Mouse (Mus musculus) lung, adult 2 months (tissue): ENCODE measurements around the gene Lct. TPM values are rescaled to one million over a fixed set of nuclear protein-coding genes. Genes with fewer than 3 reads are reported as not detected.

Source experiments
- DNase-seq: peaks from one replicate; pipeline ENCODE4 v3.0.0; 2022
- H3K4me1 ChIP-seq: fragments of 200-500 bp; 2 replicates; pipeline ENCODE4 v1.6.1; 2011; ENCODE audit warnings: low read length; ENCODE audit not compliant: control insufficient read depth, insufficient read depth
- H3K4me3 ChIP-seq: fragments of 200-500 bp; replicated peaks from 2 replicates; pipeline ENCODE3; 2011; ENCODE audit warnings: low read depth, mild to moderate bottlenecking, control low read depth, low read length; ENCODE audit errors: extremely low read depth
- CTCF ChIP-seq: fragments of 200-500 bp; IDR thresholded peaks from 2 replicates; pipeline ENCODE4 v1.5.1; 2011; ENCODE audit warnings: mild to moderate bottlenecking, low read length, control low read depth; ENCODE audit not compliant: insufficient read depth
- POLR2A ChIP-seq: fragments of 200-500 bp; IDR thresholded peaks from 2 replicates; pipeline ENCODE4 v1.6.1; 2011; ENCODE audit warnings: low read depth, mild to moderate bottlenecking, control low read depth, low read length, borderline replicate concordance; ENCODE audit errors: extremely low read depth
- WGBS: fragments of 180-500 bp; shearing (Covaris S2); methylation state at CpG from one replicate; pipeline ENCODE4 v1.1.7; 2018; 5-methylcytosine and 5-hydroxymethylcytosine counted together
- polyA plus RNA-seq: library from polyadenylated mRNA; depleted of rRNA; stranded (reverse); fragments of >200 nt; gene quantifications from 2 replicates; pipeline ENCODE4 v1.2.3, GENCODE M21; 2012

Gene Lct
- polyA plus RNA-seq, 1 experiment: 0.17 TPM

DNA sequence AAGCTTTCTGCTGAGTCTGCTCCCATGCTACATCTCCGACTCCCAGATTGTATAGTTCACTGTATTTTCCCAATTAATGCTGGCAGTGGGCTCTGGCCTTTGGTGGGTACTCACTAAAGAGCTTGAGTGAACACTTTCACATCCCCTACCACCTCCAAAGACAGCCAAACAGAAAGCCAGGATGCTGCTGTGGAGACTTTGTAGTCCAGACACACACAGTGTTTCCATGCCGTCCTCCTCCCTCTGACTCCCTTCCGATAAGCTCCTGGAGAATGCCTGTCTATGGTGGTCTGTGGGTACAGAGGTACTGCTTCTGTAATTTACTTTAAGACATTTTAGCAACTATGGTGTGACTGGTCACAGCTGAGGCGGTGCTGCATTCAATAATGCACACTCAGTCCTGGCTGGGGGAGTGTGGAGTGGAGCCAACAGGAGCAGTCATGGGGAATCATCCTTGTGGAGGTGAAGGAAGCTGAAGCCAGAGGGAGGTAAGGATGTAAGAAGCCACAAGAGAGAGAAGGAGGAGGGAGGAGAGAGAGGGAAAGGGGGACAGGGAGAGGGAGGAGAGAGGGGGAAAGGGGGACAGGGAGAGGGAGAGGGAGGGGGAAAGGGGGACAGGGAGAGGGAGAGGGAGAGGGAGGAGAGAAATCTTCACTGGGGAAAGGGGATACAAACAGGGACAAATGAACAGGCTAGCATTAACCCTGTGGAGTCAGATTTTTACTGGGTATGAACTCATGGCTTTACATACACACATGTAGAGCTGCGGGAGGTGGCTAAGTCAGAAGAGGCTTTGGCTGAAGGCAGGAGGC, 32.2 kb downstream of the Lct start:
- H3K4me3 ChIP-seq: no peak overlapping the region
- DNase-seq: no peak
- no peaks in the 10 kb centered on the region for H3K4me1 ChIP-seq
- WGBS: 81% methylated on average over 5 of the region's 5 CpGs
- no peak for TF ChIP-seq CTCF
- no peak for TF ChIP-seq POLR2A

DNA sequence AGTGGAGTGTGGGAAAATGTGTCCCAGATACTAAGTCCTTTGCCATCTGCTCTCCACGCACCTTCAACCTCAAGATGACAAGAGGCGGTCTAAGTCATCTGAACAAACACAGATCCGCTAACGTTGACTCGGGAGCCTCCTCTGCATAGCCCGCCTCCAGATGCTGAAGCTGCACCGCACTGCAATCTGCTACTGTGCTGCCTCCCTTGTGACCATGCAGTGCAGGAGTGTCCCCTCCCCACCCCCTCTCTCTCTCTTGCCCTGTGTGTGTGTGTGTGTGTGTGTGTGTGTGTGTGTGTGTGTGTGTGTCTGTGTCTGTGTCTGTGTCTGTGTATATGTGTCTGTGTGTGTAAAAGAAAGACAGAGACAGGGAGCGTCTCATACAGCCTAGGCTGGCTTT, 32.8 kb downstream of the Lct start:
- 70% methylated on average over 8 of the region's 8 CpGs for WGBS
- DNase-seq: no peak
- no peaks in the 10 kb centered on the region for H3K4me1 ChIP-seq
- no peak for TF ChIP-seq POLR2A
- TF ChIP-seq CTCF: no peak
- no peak overlapping the region for H3K4me3 ChIP-seq

DNA sequence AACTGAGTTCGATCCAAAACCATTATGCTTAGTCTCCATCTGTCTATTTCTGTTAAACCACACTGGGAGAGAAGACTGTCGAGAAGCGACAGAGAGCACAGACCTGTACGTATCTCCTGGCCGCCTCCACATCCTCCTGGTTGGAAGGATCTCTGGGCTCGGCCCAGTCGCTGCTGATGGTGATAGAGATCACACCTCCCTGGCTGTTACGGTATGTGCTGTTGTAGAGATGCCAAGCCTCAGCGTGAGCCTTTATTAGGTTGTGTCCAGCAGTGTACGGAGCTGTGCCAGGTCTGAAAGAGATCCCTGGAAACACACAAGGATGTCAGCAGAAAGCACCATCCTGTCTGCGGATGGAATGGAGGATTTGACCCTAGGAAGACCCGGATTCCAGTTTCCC, 34.6 kb downstream of the Lct start:
- Histone ChIP-seq H3K4me1 (no peaks in the 10 kb centered on the region), H3K4me3 (no peak overlapping the region)
- WGBS: 83% methylated on average over 12 of the region's 12 CpGs
- no peak for TF ChIP-seq CTCF
- no peak for TF ChIP-seq POLR2A
- DNase-seq: no peak

DNA sequence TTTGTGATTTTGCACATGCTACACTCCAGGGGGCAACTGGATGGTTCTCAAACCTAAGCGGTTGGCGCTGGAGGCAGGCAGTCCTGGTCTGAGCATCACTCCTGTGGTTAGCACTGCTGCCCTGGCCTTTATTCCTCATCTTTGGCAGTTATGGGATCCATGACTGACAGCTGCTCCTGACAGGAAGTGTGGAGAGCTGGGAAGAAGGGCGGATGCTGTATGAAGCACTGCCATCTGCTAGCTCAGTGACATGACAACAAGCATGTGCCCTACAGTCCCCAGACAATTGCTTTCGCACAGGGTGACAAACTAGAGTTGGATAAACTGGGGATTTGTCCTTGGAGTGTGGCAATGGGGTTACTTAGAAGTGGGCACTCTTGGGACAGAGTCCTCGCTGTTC, 37.8 kb downstream of the Lct start:
- 90% methylated on average over 5 of the region's 5 CpGs for WGBS
- TF ChIP-seq POLR2A: no peak
- no peak for TF ChIP-seq CTCF
- Histone ChIP-seq H3K4me3 (no peak overlapping the region), H3K4me1 (no peaks in the 10 kb centered on the region)
- no peak for DNase-seq

DNA sequence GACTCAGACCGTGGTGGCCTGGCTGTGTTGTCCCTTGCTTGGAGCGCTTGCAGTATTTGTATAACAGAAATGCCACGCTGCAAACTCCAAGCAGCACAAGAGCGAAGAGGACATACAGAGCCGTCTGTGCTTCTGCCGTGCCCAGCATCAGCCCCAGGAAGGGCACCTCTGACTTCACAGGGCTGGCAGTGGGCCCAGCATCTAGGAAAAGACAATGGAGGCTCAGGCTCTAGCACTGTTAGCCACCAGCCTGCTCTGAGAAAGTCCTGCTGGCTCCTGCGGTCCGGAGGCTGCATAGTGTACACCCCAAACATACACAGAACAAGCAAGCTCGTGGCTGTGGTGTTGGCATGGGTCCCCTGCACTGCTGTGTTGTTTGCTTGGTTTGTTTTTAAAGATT, 43.0 kb downstream of the Lct start:
- Histone ChIP-seq H3K4me3 (no peak overlapping the region), H3K4me1 (no peaks in the 10 kb centered on the region)
- TF ChIP-seq CTCF (no peak), POLR2A (no peak)
- no peak for DNase-seq
- 65% methylated on average over 9 of the region's 9 CpGs for WGBS

DNA sequence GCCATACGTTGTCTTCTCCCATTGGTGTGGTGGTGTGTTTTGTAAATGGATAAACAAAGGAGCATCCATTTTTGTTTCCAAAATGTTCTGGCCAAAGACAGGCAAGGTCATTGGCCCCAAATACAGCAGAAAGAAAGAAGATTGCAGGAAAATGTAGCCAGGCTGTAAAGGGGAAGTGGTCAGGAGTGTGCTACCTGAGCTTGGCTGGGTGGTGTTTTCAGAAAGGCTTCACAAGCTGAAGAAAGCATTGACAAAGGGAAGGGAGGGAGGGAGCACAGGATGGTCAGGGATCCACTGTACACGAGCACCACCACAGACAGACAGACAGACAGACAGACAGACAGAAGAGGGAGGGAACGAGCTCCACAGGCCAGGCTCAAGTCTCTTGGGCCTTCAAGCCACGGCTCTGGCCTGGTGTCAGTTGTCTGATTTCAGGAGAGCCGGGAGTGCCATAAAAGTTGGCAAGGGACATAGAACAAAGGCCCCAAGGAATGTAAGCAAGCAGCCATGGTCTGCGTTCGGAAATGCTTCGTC, 43.9 kb downstream of the Lct start:
- H3K4me1 ChIP-seq: no peaks in the 10 kb centered on the region
- 82% methylated on average over 8 of the region's 8 CpGs for WGBS
- TF ChIP-seq POLR2A (no peak), CTCF (no peak)

DNA sequence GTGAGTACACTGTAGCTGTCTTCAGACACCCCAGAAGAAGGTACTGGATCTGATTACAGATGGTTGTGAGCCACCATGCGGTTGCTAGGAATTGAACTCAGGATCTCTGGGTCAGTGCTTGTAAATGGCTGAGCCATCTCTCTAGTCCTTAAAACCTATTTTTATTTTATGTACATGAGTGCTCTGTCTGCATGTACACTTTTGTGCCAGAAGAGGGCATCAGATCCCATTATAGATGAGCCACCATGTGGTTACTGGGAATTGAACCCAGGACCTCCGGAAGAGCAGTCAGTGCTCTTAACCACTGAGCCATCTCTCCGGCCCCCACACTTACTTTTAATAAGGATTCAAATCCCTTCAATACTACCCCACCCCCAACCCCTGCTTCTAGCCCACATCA, 45.2 kb downstream of the Lct start:
- H3K4me3 ChIP-seq: no peak overlapping the region
- no peak for DNase-seq
- 93% methylated on average over 3 of the region's 3 CpGs for WGBS
- no peaks in the 10 kb centered on the region for H3K4me1 ChIP-seq
- TF ChIP-seq CTCF (no peak), POLR2A (no peak)

More for the DNA sequence above, 43.9 kb downstream of the Lct start:
- H3K4me3 ChIP-seq: no peak overlapping the region
- DNase-seq: no peak

DNA sequence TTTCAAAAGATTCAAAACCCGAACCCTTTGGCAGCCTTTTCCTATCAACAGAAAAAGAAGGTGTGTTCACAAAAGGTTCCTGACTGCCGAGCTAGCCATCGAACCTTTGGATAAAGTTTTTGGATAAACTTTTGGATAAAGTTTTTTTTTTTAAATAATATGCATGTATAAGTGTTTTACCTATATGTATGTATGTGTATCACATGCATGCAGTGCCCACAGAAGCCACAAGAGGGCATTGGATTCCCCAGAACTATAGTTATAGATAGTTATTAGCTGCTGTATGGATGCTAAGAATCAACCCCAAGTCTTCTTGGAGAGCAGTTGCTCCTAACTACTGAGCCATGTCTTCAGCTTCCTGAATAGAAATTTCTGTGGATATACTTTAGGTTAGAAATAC, 46.4 kb downstream of the Lct start:
- WGBS: 100% methylated on average over 3 of the region's 3 CpGs
- TF ChIP-seq POLR2A (no peak), CTCF (no peak)
- DNase-seq: no peak
- H3K4me3 ChIP-seq: no peak overlapping the region
- H3K4me1 ChIP-seq: no peaks in the 10 kb centered on the region

DNA sequence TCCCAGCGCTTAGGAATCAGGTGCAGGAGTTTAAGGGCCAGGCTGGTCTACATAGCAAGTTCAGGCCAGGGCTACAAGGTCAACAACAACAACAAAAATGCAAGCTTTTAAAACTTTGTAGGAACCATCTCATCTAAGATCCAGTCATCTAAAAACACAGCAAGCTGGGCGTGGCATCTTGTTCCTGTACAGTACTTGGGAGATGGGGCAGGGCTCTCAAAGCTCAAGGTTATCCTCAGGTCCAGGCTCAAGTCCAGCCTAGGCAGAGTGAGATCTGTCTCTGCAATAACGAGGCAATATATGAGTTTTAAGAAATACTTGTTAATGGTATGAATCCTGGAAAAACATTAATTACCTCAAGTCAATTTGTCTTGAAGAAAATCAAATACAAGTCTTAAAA, 49.6 kb downstream of the Lct start:
- Histone ChIP-seq H3K4me1 (no peaks in the 10 kb centered on the region), H3K4me3 (no peak overlapping the region)
- TF ChIP-seq POLR2A (no peak), CTCF (no peak)
- WGBS: 95% methylated on average over 3 of the region's 3 CpGs
- no peak for DNase-seq

DNA sequence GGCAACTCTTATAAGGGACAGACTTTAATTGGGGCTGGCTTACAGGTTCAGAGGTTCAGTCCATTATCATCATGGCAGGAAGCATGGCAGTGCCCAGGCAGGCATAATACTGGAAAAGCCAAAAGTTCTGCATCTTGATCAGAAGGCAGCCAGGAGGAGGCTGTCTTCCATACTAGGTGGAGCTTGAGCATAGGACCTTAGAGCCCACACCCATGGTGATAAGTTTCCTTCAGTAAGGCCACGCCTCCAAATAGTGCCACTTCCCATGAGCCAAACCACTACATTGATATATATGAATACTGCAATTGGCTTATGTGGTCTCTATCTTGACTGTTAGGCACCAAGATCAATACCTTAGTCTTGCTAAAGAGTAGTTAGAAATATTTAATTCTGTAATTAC, 52.2 kb downstream of the Lct start:
- no peaks in the 10 kb centered on the region for H3K4me1 ChIP-seq
- TF ChIP-seq POLR2A: no peak
- TF ChIP-seq CTCF: no peak
- WGBS: 95% methylated on average over 1 of the region's 1 CpGs
- DNase-seq: no peak
- H3K4me3 ChIP-seq: no peak overlapping the region
